Mouse (Mus musculus) CD4-positive, CD25-positive, alpha-beta regulatory T cell (primary cell): Measurements from ENCODE around the gene Rbl1. TPM values are rescaled to one million over a fixed set of nuclear protein-coding genes. Genes with fewer than 3 reads are reported as not detected.

ENCODE experiments used
- polyA plus RNA-seq: library from polyadenylated mRNA; unstranded; fragments of 100-300 nt; shearing (Covaris generic); gene quantifications from one replicate; pipeline ENCODE4 v1.2.1, GENCODE M21; 2017

Gene Rbl1
- 36.8 TPM for polyA plus RNA-seq

DNA sequence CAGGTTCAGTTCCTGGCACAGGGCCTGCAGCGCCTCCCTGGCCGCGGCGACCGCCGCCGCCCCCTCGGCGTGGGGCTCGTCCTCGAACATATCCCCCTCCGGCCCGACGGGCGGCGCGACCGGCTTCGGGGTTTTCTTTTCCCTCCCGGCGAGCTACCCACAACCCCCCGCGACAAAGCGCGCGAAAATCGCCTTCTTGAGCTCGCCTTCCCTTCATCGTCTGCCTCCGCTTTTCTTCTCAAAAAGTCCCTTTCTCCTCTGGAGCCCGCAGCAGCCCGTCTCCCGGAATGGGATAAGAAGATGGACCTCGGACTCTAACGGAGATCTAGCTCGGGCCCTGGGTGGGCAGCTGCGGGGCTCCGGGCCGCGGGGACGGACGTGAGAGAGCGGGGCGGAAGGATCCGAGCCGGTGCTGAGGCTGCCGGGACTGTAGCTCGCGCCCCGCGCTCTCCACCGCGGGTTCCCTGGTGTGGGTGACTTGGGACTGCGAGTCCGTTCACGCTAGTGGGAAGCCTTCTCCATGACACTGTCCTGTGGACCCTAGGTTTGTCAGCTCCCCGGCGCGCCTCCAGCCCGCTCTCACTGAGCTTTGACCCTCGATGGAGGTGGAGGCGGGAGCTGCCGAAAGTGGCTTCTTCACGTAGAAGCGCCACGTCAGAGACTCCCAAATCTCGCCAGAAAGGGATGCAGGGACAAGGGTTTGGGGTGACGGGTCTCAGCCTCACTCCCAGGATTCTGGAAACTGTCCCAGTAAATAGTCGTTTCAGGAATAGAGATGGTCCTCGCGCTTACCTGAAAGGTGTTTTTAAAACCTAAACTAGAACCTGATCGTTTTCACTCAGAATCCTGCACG, at the start of gene Rbl1:
Gene Rbl1, minus strand, starts transcription at position 169 of the 853 bp plus-strand sequence.

DNA sequence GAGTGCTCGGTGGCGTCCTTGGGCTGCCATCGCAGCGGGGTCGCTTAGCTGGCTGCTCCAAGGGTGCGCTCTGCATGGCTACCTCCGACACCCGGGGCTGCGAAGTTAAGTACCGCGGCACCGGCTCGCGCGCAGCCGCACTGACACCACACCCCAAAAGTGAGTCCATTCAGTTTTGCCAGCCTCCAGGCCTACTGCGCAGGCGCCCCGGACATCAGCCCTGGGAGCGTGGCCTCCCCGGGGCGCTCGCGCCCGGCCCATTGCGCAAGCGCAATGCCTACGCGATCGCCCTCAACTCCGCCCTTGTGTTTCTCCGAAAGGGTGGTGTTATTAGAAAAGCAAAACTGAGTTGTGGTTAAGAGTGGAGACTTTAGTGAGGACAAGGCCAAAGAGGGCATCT, 69.3 kb downstream of the Rbl1 start, which contains the start of gene Samhd1:
Gene Samhd1, minus strand, starts transcription at position 252 of the 400 bp plus-strand sequence.

Other genes starting within 250 kb of the Rbl1 start
- gene Ndrg3, start 212.5 kb downstream of the Rbl1 start, polyA plus RNA-seq, result 189 TPM
- gene Dsn1, start 197.4 kb downstream of the Rbl1 start, polyA plus RNA-seq, result 14.5 TPM
- gene Soga1, start 125.3 kb downstream of the Rbl1 start, polyA plus RNA-seq, result 0.02 TPM
- gene Tldc2, start 117.5 kb downstream of the Rbl1 start, polyA plus RNA-seq, result not detected
- gene Samhd1, start 69.3 kb downstream of the Rbl1 start, polyA plus RNA-seq, result 710 TPM
- 200 TPM for gene Rpn2, start 74.5 kb upstream of the Rbl1 start, polyA plus RNA-seq
- 0.16 TPM for gene Mroh8, start 75.0 kb upstream of the Rbl1 start, polyA plus RNA-seq
- not detected for gene Ghrh, start 143.0 kb upstream of the Rbl1 start, polyA plus RNA-seq
- 48.5 TPM for gene Manbal, start 163.1 kb upstream of the Rbl1 start, polyA plus RNA-seq
- 5.6 TPM for gene Src, start 213.9 kb upstream of the Rbl1 start, polyA plus RNA-seq